Mouse (Mus musculus) heart, adult 8-10 months (tissue): ENCODE measurements around the gene Atrip. TPM values are rescaled to one million over a fixed set of nuclear protein-coding genes. Genes with fewer than 3 reads are reported as not detected.

Experiments
- DNase-seq: peaks from one replicate; pipeline ENCODE4 v3.0.0; 2022; ENCODE audit warnings: low spot score
- total RNA-seq, 4 experiments: library from RNA; stranded (reverse); gene quantifications; 2 replicates each; pipeline ENCODE4 v1.2.4; 2022

Gene Atrip
- total RNA-seq = 1 to 10 TPM; 8.1 to 9.4 (median 8.5) TPM

DNA sequence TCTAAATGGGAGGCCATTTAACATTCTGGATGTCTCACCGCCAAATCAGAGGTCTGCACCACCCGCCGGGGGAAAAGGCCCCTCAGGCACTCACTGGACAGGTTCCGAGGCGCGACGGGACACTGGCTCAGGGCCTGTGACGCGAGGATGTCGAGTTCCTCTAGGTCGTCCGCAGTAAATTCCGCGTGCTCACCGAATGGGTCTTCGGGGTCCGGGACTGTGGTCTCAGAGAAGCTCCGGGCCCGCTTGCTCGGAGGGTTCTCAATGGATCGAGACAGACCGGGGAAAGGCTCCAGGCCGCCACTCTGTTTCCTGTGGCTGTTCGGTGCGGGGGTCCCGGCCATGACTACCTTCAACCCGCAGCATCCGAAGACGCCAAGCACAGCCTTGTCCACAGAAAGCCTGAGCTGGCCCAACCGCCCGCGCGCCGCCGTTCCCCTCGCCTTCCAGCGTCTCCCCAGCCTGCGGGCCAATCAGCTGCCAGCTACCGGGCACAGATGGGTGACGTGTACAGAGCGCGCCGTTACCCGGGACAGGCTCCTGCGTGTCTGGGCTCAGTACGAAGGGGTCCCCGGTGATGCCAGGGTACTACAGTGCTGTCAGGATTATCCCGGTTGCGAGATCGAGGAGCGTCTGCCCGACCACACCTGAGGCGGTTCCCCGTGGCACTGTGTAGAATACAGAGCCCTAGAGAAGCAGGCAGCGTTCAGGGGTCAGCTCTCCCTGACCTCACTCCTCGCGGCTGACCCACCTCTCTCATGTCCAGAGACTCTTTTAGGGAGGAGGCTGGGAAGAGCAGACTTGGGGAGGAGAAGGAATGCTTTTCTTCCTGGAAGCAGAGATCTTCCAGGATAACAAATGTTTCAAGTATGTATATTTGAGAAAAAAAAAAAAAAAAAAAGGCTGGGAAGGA lies at the start of gene Atrip:
Gene Atrip, minus strand, starts transcription at position 464 of the 913 bp plus-strand sequence.
- peak; percentile 88 for DNase-seq

DNA sequence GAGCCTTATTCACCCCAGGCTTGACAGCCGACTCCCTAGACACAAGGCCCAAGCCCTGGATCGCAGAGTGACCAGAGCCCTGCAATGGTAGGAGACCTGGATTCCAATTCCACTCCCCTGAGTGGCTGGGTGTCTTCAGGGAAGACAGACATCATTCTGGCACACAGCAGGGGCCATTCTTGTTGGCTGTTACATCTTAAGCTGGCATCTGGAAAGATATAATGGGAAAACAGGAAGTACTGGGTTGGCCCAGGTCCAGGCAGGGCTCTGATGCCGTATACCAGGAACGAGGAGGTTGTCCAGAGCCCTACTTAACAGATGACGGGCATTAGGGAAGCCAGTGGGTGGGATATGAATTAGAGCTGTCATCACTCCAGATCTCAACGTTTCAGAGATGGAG lies 49.3 kb upstream of the Atrip start:
- DNase-seq = no peak

DNA sequence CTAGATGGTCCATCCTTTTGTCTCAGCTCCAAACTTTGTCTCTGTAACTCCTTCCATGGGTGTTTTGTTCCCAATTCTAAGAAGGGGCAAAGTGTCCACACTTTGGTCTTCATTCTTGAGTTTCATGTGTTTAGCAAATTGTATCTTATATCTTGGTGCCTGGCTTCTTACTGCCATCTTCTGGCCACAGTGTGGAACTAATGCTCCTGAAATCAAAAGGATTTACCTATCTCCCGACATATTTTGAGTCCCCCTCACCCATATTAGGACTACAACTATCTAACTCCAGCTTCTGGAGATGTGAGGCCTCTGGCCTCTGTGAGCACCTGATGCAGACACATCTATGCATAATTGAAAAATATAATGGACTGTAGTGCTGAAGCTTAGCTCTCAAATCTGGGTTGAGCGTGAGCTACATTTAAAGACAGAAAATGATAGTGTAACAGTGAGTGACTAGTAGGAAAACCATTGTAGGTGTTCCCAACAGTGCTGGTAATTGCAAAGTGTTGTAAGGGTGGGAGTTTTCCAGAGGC lies 48.7 kb upstream of the Atrip start:
- DNase-seq = peak; percentile 35

DNA sequence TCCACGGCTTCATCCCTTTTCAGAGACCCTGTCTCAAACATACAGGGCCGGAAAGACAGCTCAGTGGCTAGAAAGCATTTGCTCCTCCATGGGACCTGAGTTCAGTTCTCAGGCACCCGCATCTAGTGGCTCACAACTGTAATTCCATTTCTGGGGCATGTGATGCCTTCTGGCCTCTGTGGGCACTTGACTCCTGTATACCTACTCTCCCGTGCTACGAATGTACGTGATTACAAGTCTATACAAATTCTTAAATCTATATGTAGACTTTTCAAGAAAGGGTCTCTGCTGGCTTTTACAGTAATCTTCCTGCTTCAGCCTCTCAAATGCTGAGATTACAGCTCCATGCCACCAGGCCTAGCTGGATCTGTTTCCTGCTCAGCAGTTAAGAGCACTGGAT lies 47.0 kb upstream of the Atrip start:
- DNase-seq = no peak

DNA sequence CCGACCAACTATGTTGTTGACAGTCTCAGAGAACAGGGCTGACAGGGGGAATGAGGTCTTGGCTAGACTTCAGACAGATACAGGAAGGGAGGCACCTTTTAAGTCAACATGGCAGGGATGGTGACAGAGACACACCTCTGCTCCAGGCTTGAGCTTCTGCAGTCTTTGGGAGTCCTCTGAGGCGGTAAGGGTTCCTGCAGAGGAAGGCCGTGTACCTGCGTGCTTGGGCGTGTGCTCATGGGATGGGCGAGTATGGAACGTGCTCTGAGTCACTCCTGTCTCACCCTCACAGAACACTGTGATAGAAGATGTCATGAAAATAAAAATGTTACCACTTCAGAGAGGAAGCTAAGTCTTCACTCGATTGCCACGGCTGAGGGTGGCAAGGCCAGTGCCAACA lies 45.6 kb upstream of the Atrip start:
- no peak for DNase-seq

DNA sequence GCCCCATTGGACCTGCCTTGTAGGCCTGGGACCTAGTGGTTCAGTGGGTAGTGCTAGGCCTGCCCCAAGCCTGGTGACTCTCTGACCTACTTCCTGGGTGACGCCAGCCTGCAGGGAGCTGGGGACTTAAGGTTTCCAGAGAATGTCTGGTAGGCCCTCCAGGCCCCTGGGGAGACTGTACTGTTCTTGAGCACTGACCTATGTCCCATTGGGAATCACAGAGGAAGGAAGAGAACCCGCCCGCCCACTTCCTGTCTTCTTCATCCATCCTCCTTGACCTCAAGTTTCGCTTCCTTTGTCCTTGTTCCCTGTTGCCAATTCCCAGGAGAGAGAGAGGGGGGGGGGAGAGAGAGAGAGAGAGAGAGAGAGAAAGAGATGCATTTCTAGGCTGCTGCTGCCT lies 44.2 kb upstream of the Atrip start:
- peak; percentile 63 for DNase-seq

DNA sequence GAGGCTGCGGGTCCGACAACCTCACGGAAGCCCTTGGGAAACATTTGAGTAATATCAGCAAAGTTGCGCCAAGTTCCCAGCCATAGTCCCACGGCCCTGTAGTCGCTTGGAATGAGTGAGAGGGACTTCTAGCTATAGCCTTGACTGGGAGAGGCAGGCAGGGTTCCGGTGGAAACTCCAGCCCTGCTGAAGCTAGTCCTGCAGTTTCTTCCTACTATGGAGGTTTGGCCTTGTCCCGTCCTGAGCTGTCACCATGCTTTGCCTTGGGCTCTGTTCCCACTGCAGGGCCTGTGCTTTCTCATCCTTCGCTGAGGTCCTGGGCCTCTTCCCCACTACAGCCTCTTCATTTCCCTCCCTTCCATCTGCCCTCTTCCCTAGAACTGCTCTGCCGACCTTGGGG lies 42.3 kb upstream of the Atrip start:
- no peak for DNase-seq

DNA sequence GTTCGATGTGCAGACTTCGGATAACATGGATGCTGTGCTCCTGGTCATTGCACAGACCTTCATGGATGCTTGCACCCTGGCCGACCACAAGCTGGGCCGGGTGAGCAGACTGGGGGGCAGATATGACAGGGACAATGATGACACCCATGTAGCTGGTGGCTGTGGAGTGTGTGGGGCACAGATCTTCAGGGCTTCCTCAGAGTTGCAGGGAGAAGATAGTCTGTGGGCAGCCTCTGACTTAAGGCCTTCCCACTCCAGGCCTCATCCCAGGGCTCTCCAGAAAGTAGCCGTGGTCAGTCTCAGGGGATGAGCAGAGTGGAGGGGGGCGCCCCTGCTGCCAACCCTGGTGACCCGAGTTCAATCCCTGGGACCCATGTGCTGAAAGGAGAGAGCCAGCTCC lies 40.9 kb upstream of the Atrip start:
- no peak for DNase-seq

DNA sequence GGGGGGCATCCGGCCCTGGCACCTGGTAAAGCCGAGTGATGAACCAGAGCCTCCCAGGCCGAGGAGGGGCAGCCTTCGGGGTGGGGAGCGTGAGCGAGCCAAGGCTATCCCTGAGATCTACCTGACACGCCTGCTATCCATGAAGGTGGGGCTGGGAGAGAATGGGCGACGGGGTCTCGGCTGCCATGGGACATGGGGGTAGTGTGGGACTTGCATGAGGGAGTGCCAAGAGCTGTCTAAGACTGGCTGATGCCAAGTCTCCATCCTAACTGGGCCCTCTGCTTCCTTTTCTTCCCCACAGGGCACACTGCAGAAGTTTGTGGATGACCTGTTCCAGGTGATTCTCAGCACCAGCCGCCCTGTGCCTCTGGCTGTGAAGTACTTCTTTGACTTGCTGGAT lies 40.4 kb upstream of the Atrip start:
- DNase-seq = no peak

DNA sequence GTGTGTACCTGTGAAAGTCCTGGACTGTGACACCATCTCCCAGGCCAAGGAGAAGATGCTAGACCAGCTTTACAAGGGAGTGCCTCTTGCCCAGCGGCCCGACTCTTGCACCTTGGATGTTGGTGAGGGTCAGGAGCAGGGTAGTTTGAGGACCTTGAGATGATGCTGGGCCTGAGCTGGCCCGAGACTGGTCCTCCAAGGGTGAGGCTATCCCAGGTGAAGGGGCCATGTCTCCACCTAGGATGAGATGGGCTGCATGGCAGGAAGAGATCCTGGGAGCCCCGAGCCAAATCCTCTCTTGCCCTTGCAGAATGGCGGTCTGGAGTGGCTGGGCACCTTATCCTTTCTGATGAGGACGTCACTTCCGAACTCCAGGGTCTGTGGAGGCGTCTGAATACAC lies 39.4 kb upstream of the Atrip start:
- no peak for DNase-seq

DNA sequence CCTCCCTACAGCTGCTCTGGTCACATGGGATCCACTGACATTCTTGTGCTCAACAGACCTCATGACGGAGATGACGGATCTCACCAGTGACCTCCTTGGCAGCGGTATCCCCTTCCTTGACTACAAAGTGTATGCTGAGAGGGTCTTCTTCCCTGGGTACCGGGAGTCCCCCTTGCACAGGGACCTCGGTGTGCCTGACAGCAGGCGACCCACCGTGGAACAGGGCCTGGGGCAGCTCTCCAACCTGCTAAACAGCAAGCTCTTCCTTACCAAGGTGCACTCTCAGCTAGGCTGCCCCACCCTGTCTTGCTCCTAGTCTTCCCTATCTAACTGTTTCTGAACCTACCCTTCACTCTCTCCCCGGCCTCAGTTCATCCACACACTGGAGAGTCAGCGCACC lies 37.7 kb upstream of the Atrip start:
- DNase-seq = no peak

DNA sequence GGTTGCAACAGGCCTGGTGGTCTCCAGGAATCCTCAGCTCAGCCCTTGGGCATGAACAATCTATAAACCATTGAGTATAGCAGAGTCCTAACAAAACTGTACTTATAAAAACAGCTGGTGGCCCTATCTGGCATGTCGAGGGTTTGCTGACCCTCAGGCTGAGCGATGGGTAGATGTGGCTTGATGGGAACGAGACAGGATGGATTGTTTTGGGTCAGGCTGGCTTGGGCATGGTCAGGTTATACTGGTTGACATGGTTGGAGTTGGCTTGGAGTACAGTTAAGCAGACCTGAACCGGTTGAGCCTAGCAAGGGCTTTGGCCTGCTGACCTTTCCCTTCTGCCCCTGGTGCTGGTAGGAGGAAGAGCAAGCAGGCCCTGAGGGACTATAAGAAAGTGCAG lies 37.2 kb upstream of the Atrip start:
- no peak for DNase-seq

DNA sequence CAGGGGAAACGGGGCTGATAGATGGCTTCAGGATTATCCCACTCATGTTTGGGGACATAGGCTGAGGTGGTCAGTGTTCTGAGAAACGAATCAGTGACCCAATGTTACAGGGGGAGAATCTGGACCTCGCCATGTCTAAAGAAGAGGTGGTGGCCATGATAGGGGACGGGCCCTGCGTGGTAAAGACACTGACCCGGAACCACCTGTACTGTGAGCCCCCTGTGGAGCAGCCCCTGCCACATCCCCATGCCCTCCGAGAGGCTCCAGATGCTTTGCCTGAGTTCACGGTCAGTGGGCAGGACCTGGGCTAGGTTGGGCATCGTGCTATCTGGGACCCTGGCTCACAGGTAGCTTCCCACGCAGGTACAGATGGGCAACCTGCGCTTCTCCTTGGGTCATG lies 36.3 kb upstream of the Atrip start:
- DNase-seq = no peak

DNA sequence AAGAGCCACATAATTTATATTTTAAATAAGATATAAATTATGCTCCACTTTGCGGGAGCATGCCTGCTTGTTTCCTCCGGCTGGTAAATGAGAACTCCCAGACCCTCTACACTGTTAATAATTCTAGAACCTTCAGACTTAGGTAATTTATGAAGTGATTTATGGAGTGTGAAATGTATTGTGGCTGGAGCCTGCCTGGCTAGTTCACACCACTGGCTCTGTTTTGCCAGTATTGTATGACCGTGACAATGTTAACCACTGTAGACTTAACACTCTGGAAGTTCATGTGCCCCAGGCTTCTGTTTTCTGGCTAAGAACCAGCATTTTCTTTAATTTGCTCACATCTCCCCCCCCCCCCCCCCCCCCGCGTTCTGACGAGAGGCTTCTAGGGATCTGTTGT lies 33.4 kb upstream of the Atrip start:
- DNase-seq = no peak

DNA sequence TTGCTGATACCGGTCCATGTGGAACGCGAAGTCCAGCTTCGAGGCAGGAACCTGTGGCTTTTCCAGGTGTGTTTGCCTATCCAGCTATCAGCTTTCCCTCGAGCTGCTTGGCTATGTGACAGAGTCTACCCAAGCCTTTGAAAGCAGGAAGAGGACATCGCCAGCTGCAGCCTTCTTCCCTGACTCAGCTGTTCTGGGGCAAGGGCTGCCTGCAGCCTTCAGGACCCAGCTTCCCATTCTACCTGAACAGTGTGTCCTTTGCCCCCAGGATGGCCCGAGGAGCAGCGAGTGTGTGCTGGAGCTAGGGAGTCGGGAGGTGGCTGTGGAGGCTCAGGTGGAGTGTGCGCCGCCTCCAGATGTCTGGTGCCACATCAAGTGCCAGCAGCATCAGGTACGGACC lies 31.7 kb upstream of the Atrip start:
- no peak for DNase-seq

DNA sequence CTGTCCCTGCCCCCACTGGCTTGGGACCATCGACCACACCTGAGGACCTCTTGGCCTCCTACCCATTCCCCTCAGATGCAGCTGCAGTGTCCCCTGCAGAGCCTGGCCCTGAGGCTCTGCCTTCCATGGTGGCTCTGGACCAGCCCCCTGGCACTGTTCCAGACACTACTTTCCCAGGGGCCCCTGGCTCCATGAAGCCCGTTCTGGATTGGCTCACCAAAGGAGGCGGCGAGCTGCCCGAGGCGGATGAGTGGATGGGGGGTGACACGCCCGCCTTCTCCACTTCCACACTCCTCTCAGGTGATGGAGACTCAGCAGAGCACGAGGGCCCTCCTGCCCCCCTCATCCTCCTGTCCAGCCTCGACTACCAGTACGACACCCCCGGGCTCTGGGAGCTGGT lies 31.1 kb upstream of the Atrip start:
- no peak for DNase-seq

DNA sequence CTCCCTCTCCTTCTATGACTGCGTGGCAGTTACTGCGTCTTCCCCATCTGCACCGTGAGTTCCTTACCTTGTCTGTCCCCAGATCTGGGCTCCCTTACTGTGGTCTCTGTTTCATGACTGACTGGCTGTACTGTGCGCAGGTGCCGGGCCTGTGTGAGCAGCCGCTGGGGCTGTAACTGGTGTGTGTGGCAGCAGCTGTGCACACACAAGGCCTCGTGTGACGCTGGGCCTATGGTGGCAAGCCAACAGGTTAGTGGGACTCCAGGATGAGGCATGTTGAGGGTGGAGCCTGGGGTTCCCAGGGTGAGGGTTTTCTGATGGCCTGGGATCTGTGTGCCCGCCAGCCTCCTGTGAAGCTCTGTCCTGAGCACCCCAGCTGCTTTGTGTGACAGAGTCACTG lies 30.2 kb upstream of the Atrip start:
- no peak for DNase-seq

DNA sequence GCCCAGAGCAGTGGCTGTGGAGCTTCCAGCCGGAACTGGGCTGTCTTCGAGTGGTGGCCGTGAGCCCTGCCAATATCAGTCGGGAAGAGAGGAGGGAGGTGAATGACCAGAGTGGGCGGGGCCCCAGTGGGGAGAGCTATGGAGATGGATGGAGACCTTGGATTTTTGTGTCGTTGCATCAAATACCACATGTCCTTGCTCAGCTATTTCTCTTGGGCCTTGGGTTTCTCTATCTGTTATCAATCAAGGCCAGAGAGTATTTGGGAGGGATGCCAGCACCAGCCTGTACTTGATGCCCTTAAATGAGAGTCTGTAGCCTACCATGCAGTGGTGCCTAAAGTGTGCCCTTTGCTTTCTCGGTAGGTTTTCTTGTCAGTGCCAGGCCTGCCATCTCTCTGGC lies 29.3 kb upstream of the Atrip start:
- DNase-seq = no peak

DNA sequence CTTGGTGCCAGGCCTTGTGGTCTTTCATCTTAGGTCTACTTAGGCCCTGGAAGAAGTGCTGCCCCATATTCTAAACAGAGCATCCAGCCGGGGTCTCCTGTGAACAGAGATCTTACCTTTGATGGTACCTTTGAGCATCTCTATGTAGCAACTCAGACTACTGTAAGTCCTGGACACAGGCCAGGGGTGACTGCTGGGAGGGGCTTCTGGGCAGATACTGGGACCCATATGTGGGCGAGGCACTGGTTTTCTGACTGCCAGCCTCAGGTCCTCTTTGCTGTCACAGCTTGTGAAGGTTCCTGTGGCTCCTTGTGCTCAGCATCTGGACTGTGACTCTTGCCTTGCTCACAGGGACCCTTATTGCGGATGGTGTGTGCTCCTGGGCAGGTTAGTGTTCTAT lies 28.6 kb upstream of the Atrip start:
- no peak for DNase-seq

DNA sequence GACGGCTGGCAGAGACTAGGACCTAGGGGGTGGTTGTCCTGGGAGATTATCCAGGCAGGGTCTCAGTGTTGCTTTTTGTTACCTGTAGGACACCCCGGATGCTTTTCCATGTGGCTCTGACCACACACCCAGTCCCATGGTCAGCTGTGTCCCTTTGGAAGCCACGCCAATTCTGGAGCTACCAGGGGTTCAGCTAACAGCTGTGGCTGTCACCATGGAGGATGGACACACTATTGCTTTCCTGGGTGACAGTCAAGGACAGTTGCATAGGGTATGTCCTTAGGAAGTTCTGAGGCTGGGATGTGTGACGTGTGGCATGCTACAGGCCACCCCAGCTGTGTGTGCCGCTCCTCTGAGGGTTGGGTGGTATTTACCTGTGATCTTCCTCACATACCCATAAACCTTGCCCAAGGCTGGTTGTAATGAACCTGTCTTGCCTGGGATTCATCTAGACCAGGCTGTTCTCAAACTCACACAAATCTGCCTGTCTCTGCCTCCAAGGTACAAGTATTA lies 28.1 kb upstream of the Atrip start:
- no peak for DNase-seq

DNA sequence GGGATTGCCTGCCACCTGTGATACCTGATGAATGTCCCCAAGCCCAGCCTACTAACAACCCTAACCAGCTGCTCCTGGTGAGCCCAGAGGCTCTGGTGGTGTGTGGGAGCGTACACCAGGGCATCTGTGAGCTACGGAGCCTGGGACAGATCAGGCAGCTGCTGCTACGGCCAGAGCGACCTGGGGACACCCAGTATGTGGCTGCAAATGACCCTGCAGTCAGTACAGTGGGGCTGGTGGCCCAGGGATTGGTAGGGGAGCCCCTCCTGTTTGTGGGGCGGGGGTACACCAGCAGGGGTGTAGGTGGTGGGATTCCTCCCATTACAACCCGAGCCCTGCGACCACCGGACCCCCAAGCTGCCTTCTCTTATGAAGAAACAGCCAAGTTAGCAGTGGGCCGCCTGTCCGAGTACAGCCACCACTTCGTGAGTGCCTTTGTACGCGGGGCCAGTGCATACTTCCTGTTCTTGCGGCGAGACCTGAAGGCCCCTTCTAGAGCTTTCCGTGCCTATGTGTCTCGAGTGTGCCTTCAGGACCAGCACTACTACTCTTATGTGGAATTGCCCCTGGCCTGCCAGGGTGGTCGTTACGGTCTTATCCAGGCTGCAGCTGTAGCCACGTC lies 26.5 kb upstream of the Atrip start:
- DNase-seq = no peak

DNA sequence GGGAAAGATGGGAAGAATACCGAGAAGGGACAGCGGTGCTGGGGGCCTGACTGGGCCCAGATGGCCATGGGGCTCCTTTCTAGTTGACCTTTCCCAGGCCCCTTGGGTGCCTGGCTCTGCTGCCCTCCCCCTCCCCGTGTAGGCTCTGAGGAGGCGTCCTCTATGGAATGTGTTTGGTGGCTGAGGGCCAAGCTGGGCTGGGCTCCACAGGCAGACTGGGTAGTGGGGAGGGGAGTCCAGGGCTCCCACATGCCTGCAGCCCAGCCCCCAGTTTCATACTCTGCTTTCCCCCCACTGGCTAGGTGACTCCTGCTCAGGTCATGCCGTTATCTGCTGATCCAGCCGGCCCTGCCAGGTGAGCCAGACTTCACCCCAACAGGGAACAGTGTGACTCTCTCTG lies 25.0 kb upstream of the Atrip start:
- peak; percentile 50 for DNase-seq

DNA sequence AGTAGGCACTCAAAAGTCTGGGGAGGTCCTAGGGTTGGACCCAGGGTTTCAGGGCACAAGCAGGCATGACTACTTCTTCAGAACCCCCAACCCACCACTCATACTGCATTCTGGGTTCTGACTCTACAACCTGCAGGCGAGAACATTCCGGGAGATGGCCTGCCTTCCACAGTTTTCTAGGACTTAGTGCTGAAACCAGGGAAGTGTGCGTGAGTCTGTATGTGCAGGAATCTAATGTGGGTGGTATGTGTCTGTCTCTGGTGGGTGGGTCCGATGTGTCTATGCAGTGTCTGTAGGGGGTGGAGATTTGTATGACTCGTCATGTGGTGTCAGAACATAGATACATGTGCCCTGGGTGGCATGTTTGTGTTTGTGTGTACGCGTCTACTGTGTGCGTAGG lies 24.4 kb upstream of the Atrip start:
- no peak for DNase-seq
